Mouse (Mus musculus): ENCODE measurements at regions not wholly inside any gene's neighbourhood (a gene's known extent, or its start where the extent isn't known, plus 50 kb on each side); places are given as distances from the start of the nearest gene placed in this dataset.

GRCm38 (mm10) chr10:70336741-70337140, 91.8 kb downstream of the Slc16a9 start:
- DNase-seq (ENCODE audit: low spot score), result no peak

- DNase-seq (ENCODE audit: low spot score), result no peak
These were observed 80.9 kb upstream of the Fam13c start for GRCm38 (mm10) chr10:70359421-70359820.

- DNase-seq (ENCODE audit: low spot score), result no peak
These were observed 80.4 kb upstream of the Fam13c start for GRCm38 (mm10) chr10:70359834-70360233.

GRCm38 (mm10) chr10:70363054-70363453, 77.2 kb upstream of the Fam13c start:
- no peak for DNase-seq (ENCODE audit: low spot score)

GRCm38 (mm10) chr10:70364218-70364975, 75.9 kb upstream of the Fam13c start:
- DNase-seq (ENCODE audit: low spot score), result no peak

- no peak for DNase-seq (ENCODE audit: low spot score)
These were observed 75.3 kb upstream of the Fam13c start for GRCm38 (mm10) chr10:70364976-70365345.

GRCm38 (mm10) chr10:70365504-70365903, 74.8 kb upstream of the Fam13c start:
- no peak for DNase-seq (ENCODE audit: low spot score)

- no peak for DNase-seq (ENCODE audit: low spot score)
These were observed 72.4 kb upstream of the Fam13c start for GRCm38 (mm10) chr10:70367866-70368265.

GRCm38 (mm10) chr10:70368685-70369084, 71.6 kb upstream of the Fam13c start:
- peak; percentile 2 for DNase-seq (ENCODE audit: low spot score)

- DNase-seq (ENCODE audit: low spot score), result no peak
These were observed 67.7 kb upstream of the Fam13c start for GRCm38 (mm10) chr10:70372411-70373136.

GRCm38 (mm10) chr10:70373207-70373606, 67.1 kb upstream of the Fam13c start:
- DNase-seq (ENCODE audit: low spot score), result no peak

- DNase-seq (ENCODE audit: low spot score), result no peak
These were observed 66.4 kb upstream of the Fam13c start for GRCm38 (mm10) chr10:70373836-70374235.

GRCm38 (mm10) chr10:70374726-70375125, 65.6 kb upstream of the Fam13c start:
- DNase-seq (ENCODE audit: low spot score), result no peak

GRCm38 (mm10) chr10:70380041-70380651, 60.1 kb upstream of the Fam13c start:
- DNase-seq (ENCODE audit: low spot score), result no peak

- DNase-seq (ENCODE audit: low spot score), result no peak
These were observed 55.6 kb upstream of the Fam13c start for GRCm38 (mm10) chr10:70384689-70385088.

- DNase-seq (ENCODE audit: low spot score), result no peak
These were observed 52.6 kb upstream of the Fam13c start for GRCm38 (mm10) chr10:70387729-70388128.
